Mouse (Mus musculus): ENCODE results near the gene Gimap5.

Gene Gimap5

GRCm38 (mm10) chr6:48745959-48746889, at the start of gene Gimap5:
Gene Gimap5 (plus strand): TSS chr6:48746197.
- in situ Hi-C loops (cut with MseI, MboI) = no loop called here

GRCm38 (mm10) chr6:48696830-48697554, 49.0 kb upstream of the Gimap5 start:
- in situ Hi-C loops (cut with MseI, MboI) = no loop called here

- in situ Hi-C loops (cut with MseI, MboI) = no loop called here
Measured at GRCm38 (mm10) chr6:48697555-48697930, 48.5 kb upstream of the Gimap5 start.

- in situ Hi-C loops (cut with MseI, MboI) = no loop called here
Measured at GRCm38 (mm10) chr6:48698066-48698856, 47.7 kb upstream of the Gimap5 start.

- in situ Hi-C loops (cut with MseI, MboI) = no loop called here
Measured at GRCm38 (mm10) chr6:48698888-48699287, 47.1 kb upstream of the Gimap5 start.

GRCm38 (mm10) chr6:48700251-48701075, 45.5 kb upstream of the Gimap5 start:
- in situ Hi-C loops (cut with MseI, MboI) = no loop called here

GRCm38 (mm10) chr6:48702146-48702545, 43.9 kb upstream of the Gimap5 start:
- in situ Hi-C loops (cut with MseI, MboI) = no loop called here

GRCm38 (mm10) chr6:48702601-48703000, 43.4 kb upstream of the Gimap5 start:
- in situ Hi-C loops (cut with MseI, MboI) = no loop called here

GRCm38 (mm10) chr6:48704146-48704545, 41.9 kb upstream of the Gimap5 start:
- in situ Hi-C loops (cut with MseI, MboI) = no loop called here

GRCm38 (mm10) chr6:48706130-48706529, 39.9 kb upstream of the Gimap5 start:
- in situ Hi-C loops (cut with MseI, MboI) = no loop called here

GRCm38 (mm10) chr6:48718455-48718854, 27.5 kb upstream of the Gimap5 start, which contains the start of the genes Gm28053 and Gimap7:
Gene Gm28053 (plus strand): TSS chr6:48718607.
Gene Gimap7 (plus strand): TSS chr6:48718621.
- in situ Hi-C loops (cut with MseI, MboI) = no loop called here

- in situ Hi-C loops (cut with MseI, MboI) = no loop called here
Measured at GRCm38 (mm10) chr6:48720326-48720725, 25.7 kb upstream of the Gimap5 start.

- in situ Hi-C loops (cut with MseI, MboI) = no loop called here
Measured at GRCm38 (mm10) chr6:48723468-48723867, 22.5 kb upstream of the Gimap5 start.

- in situ Hi-C loops (cut with MseI, MboI) = no loop called here
Measured at GRCm38 (mm10) chr6:48725476-48725875, 20.5 kb upstream of the Gimap5 start.

GRCm38 (mm10) chr6:48727761-48728160, 18.2 kb upstream of the Gimap5 start:
- in situ Hi-C loops (cut with MseI, MboI) = no loop called here

GRCm38 (mm10) chr6:48732864-48733304, 13.1 kb upstream of the Gimap5 start:
- in situ Hi-C loops (cut with MseI, MboI) = no loop called here

- in situ Hi-C loops (cut with MseI, MboI) = no loop called here
Measured at GRCm38 (mm10) chr6:48733660-48734059, 12.3 kb upstream of the Gimap5 start.

- in situ Hi-C loops (cut with MseI, MboI) = no loop called here
Measured at GRCm38 (mm10) chr6:48737053-48737452, 8.9 kb upstream of the Gimap5 start.

- in situ Hi-C loops (cut with MseI, MboI) = no loop called here
Measured at GRCm38 (mm10) chr6:48737688-48738087, 8.3 kb upstream of the Gimap5 start.

GRCm38 (mm10) chr6:48738961-48739779, 6.8 kb upstream of the Gimap5 start, which contains the start of gene Gimap1:
Gene Gimap1 (plus strand): TSS chr6:48739054.
- in situ Hi-C loops (cut with MseI, MboI) = no loop called here

Measured in mouse trophoblast stem cell (cell line).